Mouse (Mus musculus): Measurements from ENCODE around the gene Rnf43.

Rnf43 gene

DNA sequence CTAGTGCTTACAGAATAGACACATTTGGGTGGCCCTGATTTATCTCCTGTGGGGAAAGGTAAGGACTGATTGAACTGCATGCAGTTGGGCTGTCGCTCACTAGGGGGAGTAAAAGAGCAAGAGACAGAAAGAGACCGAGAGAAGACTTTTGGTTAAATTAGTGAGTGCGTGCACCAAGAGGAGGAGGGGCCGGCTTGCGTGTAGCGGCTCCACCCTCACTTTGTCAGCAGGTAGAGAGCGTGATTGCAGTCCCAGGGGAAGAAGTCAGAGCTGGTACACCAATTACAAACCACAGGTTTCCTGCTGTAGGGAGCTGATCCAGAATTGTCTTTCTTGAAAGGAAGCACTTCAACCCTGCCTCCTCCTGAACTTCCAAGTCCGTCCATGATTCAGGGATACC, at the start of gene Rnf43:
TSS of gene Rnf43 (plus strand) at position 316 of the 400 bp plus-strand sequence.
- DNase-seq = peak; percentile 91

DNA sequence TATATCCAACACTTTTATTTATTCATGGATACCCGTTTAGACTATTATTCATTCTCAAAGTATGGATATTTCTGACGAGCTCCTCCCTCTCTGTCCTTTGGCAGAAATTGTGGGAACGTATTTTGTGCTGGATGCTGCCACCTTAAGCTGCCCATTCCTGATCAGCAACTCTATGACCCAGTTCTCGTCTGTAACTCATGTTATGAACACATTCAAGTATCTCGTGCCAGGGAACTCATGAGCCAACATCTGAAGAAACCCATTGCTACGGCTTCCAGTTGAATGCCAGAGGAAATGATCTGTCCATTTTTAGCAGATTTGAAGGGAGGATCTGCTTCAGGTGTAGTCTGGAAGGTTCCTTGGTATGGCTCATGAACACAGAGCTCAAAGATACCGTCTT, 48.5 kb upstream of the Rnf43 start:
- DNase-seq = no peak

DNA sequence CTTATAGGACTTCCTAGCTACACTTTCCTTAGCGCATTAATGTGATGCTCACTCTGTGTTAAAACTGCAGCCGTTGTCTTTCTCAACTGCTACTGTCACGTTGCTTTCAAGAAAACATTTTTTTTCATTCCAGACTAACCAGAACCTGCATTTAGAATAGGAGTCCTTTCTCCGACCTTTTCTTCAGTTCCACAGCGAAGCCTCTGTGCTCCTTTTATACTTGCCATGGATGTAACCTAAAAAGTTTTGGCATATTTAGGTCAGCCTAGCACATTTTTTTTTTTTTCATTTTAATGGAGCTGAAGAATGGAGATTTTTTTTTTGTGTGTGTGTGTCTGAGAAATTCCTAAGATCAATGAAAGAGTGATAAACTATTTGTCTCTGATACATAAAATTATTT, 47.0 kb upstream of the Rnf43 start:
- no peak for DNase-seq

- DNase-seq = no peak
These were observed 46.6 kb upstream of the Rnf43 start for GRCm38 (mm10) chr11:87615952-87616351.

DNA sequence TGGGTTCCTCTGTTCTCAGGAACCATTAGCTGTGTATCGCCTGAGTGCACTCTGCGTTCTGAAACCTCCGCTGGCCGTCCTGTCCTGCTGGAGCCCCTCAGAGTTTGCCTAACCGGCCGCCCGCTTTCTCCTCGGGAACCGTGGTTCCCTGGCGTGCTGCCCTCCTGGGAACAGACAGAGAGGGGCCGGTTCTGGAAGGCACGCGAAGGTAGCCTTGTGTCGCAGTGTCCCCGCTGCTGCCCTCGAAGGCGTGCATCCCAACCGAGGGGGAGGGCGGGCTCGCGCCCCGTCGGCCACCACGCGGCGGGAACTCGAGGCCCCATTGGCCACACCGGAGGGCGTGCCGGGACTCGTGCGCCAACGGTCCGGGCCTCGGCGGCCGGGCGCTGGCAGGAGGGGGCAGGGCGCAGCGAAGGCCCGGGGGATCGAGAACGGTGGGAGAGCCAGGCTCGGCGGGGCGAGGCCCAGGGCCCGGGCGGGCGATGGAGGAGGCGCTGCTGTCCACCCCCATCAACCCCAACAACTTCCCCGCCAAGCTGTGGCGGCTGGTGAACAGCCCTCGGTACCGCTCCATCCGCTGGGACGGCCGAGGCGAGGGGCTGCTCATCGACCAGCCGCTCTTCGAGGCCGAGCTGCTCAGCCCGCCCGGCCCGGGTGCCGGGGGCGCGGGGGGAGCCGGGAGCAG, 45.6 kb upstream of the Rnf43 start, which contains the start of gene Hsf5:
TSS of gene Hsf5 (plus strand) at position 375 of the 685 bp plus-strand sequence.
- DNase-seq = no peak

DNA sequence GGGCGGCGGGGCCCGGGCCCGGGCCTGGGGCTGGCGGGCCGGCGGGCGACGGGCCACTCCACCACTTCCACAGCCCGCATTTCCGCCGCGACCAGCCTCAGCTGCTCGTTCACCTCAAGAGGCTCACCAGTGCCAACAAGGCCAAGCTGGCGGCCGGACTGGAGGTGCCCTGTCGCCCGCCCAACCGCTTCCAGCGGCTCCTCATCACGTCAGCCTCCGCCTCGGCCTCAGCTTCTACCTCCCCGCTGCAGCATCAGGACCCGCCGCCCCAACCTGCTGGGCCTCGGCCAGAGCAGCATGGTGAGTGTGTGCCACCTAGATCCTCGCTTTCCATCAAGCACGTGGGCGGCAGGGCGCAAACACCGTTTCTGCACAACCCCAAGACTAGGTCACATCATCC, 44.9 kb upstream of the Rnf43 start:
- DNase-seq = no peak

GRCm38 (mm10) chr11:87623160-87623559, 39.4 kb upstream of the Rnf43 start:
- DNase-seq = no peak

- DNase-seq = peak; percentile 56
These were observed 32.7 kb upstream of the Rnf43 start for GRCm38 (mm10) chr11:87629859-87630258.

DNA sequence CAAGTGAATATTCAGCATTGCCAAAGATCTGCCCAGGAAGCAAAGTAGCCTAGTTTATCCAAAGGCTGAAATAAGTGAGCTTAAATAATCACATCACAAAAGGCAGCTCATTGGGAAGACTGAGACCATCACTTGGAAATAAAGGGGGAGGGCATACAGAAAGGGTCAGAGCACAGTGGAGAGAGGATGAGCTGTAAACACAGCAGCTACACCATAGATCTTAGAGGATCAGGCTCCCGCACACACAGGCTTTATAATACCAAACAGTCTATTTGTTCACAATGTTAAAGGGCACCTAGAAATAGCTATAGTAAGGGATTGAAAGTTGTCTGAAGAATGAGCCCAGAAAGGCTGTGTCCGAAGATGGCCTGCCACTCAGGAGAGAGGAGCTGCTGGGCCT, 23.7 kb upstream of the Rnf43 start:
- DNase-seq = no peak

GRCm38 (mm10) chr11:87639206-87639605, 23.3 kb upstream of the Rnf43 start:
- DNase-seq = peak; percentile 77

DNA sequence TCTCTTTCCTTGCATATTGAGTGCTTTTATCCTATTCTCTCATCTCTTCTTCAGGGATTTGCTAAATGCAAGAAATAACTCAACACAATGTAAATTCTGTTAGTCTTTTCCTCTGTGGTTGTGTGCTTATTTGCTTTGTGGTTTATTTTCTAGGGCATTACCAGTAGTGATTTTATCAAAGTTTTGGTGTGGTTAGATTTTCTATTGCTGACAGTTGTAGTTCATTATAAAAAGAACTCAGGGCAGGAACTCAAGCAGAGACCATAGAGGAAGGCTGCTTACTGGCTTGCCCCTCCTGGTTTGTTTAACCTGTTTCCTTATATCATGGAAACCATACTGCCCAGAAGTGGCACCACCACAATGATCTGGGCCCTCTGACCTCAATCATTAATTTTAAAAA, 19.7 kb upstream of the Rnf43 start:
- no peak for DNase-seq

DNA sequence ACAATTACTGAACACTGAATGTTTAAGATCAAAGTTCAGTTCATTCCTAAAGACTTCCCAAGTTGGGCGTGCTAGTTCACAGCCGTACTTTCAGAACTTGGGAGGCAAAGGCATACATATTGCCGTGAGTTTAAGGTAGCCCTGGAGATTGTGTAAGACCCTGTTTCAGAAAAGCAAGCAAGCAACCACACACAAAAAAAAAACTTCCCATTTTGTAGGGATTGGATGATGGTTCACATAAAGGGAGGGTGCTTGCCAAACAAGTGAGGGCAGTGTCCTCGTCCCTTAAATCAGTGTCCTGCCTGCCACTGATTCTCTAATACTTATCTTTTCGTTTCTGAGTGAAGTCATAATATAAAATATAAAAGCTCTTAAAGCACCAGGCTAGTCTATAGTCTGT, 7.8 kb upstream of the Rnf43 start:
- no peak for DNase-seq

DNA sequence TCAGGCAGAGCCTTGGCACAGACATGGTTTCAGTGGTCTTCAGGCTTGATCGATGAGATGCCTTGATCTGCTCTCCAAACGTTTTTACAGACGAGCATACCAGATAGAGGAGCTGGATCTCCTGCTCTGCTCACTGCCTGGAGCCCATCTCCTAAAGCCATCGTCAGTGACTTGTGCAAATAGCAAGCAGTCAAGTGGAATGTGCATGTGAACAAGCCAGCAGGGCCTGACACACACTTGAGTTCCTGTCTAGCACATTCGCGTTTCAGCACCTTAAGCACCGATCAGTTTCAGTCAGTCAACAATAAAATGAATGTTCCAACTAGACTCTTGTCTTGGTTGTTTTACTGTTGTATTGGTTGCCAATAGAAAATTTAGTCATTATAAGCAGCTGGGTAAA, 3.3 kb upstream of the Rnf43 start:
- no peak for DNase-seq

DNA sequence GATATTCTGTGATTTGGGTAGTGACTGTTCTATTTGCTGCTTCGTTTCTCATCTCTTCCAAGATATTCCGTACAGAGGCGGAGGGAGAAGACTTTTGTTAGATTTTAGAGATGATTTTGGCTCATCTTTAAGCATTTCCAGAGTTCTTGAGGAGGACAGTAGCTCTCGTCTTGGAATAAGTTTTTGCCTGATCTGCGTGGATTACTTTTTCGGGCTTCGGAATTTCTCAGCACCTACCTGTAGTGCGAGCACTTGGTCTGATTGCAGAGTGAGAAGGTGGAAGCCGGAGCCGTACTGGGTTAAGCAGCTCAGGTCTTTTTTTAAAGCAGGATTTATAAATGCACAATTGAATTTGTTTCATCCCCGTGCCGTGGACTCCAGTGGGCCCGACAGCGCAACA, 300 bp downstream of the Rnf43 start:
- DNase-seq = no peak

- DNase-seq = no peak
These were observed 1.4 kb downstream of the Rnf43 start for GRCm38 (mm10) chr11:87663948-87664347.

DNA sequence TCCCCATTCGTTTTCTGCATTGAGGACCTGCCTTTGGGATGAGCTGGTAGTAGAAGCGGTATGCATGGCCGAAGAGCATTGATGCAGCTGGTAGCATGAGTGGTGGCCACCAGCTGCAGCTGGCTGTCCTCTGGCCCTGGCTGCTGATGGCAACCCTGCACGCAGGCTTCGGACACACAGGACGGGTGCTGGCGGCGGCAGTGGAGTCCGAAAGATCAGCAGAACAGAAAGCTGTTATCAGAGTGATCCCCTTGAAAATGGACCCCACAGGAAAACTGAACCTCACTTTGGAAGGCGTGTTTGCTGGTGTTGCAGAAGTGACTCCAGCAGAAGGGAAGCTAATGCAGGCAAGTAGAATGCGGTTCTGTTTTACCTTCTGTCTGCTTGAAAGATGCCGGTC, 2.0 kb downstream of the Rnf43 start:
- DNase-seq = no peak

DNA sequence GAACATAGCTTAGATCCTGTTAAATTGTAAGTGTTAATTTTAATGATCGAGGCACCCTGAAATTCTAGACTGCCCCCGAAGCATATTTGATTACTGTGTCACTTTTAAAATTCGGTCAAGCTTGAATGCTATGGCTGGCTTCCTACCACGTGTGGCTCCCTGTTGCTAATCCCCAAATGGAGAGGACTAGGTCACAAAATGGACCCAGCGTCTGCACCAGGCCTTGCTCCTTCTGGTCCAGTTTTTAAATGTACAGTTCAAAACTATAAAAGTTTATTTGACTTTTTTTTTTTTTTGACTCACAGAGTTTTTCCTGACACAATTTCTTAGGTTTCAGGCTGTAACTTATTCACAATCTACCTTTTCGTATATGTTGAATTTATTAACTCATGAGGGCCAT, 2.7 kb downstream of the Rnf43 start:
- DNase-seq = no peak

DNA sequence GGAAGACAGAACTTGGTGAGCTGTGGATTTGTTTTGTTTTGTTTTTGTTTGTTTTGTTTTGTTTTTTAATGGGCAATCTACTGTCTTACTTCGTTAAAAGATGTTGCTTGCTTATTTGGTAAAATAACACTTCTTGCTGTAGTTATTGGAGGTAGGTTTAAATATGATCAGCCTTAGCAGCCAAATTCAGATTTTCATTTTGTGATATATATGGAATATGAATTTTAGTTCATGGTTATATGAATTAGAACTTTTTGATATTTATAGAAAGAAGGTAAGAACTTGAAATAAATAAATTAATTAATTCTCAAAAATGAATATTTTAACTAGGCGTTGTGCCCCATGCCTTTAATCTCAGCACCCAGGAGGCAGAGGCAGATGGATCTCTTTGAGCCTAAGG, 3.1 kb downstream of the Rnf43 start:
- no peak for DNase-seq

- no peak for DNase-seq
These were observed 3.9 kb downstream of the Rnf43 start for GRCm38 (mm10) chr11:87666256-87667035.

DNA sequence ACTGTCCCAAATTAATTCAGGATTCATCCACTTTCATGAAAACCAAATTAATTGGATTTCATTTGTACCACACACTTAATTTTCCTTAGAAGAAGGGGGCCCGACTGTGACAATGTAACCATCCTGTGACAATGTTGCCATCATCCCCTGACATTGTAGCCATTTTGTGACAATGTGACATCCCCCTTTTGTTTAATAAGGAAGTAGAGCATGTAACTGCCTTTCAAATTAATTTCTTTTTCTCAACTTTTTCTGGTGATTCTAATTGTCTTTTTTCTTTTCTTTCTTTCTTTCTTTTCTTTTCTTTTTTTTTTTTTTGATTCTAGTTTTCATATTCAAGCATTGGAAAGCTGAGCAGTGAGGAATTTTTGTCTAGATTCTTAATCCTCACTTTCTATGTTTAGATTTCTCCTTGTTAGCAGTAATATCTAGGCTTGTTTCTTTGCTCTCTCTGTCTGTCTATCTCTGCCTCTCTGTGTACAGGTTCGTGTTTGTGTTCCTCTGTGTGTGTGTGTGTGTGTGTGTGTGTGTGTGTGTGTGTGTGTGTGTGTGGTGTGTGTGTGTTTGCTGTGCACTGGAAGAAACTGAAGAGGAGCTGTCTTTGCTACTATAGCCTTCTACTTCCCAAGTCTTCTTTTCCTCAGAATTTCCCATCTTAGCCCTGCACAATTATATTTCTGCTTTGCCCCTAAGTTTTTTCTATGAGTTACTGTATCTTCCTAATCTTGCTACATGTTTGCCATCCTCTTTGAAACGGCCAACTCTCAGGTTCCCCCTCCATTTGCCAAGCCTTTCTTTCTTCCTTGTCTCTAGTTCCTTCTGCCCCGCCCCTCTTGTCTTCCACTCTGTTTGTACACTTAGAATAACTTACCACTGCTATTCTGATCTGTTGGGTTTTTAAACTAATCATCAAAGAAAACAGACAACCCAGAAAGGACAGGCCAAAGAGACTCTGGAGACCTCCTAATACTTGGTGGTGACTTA, 4.9 kb downstream of the Rnf43 start:
- DNase-seq = no peak

- DNase-seq = no peak
These were observed 10.8 kb downstream of the Rnf43 start for GRCm38 (mm10) chr11:87673282-87673681.

- no peak for DNase-seq
These were observed 13.1 kb downstream of the Rnf43 start for GRCm38 (mm10) chr11:87675606-87676005.

GRCm38 (mm10) chr11:87677756-87678155, 15.2 kb downstream of the Rnf43 start:
- no peak for DNase-seq
